Mouse (Mus musculus) B cell, adult (primary cell): ENCODE results near the gene Rtl6. TPM values are rescaled to one million over a fixed set of nuclear protein-coding genes. Genes with fewer than 3 reads are reported as not detected.

Experiments used
- total RNA-seq: library from RNA; stranded (reverse); gene quantifications from 4 replicates; pipeline ENCODE4 v1.2.4, GENCODE M21; 2023; ENCODE audit not compliant: inconsistent age

The Rtl6 gene
- total RNA-seq, result 14.7 to 16.8 TPM (median 16.3 TPM) in 4 replicates

GRCm38 (mm10) chr15:84557189-84557921 lies at the start of gene Rtl6:
TSS of gene Rtl6 (minus strand) at chr15:84557823.

Other genes starting within 250 kb of the Rtl6 start
- gene Parvg, start 233.8 kb downstream of the Rtl6 start, total RNA-seq, result 98.8 to 127 TPM (median 101 TPM) in 4 replicates
- not detected in 4 replicates for gene Shisal1, start 110.7 kb downstream of the Rtl6 start, total RNA-seq
- gene Prr5, start 111.8 kb upstream of the Rtl6 start, total RNA-seq, result 86.7 to 103 TPM (median 94.1 TPM) in 4 replicates
- gene Arhgap8, start 162.2 kb upstream of the Rtl6 start, total RNA-seq, result 0.87 to 2.9 TPM (median 1.7 TPM) in 4 replicates